Mouse (Mus musculus): ENCODE measurements around the gene Cyba. TPM values are rescaled to one million over a fixed set of nuclear protein-coding genes. Genes with fewer than 3 reads are reported as not detected.
A peak's percentile ranks its signal among the peaks of the same experiment; 100 is the strongest.

The Cyba gene
- total and polyA plus RNA-seq, 3 experiments, result 321 to 344 (median 338) TPM

DNA sequence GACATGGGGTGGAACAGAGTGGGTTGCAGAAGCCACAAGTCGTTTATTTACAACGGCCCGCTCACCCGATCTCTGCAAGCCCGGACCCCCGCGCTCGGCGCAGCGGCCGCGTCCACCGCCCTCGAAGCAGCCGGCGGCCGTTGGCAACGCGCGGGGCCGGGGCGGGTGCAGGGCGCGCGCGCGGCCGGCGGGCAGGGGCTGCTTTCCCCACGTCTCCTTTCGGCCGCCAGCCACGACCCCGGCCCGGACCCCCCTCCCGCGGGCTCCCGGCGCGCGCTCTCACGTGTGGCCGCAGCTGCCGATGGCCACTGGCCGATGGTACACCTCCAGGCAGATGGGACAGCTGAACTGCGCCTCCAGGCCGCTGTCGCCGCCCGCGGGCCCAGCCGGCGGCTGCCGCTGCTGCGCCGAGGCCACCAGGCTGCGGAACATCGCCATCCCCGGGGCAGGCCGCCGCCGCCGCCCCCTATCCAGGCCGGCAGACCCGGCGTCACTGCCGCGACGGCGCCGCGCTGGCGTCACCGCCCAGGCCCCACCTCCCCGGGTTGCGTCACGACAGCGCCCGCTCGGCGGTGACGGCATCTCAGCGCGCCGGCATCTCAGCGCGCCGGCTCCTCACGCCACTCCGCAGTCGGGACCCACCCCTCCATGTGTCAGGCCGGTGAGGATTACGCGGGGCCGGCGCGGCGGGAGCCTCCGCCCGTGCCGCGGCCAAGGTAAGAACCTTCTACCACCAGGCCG is 43.0 kb upstream of the Cyba start, which contains the start of the genes Rnf166 and Ctu2:
TSS of gene Rnf166 (minus strand) at position 485 of the 741 bp plus-strand sequence.
TSS of gene Ctu2 (plus strand) at position 564 of the 741 bp plus-strand sequence.
- DNase-seq (ENCODE audit: low read depth, low spot score), result peak; percentile 92
- Histone ChIP-seq H3K9ac (ENCODE audit: control insufficient read depth, low read depth, low read length, poor library complexity, severe bottlenecking) (peak within 1 kb of the TSS; percentile 92), H3K27ac (ENCODE audit: control insufficient read depth, low read depth, low read length) (peak within 1 kb of the TSS; percentile 69), H3K79me2 (ENCODE audit: control insufficient read depth, insufficient read depth, low read length, poor library complexity) (peaks cover 21% of the 10 kb centered on the region), H3K36me3 (ENCODE audit: control insufficient read depth in 1 of 2, insufficient read depth in 2 of 2, low read length in 2 of 2) (peaks cover 0 to 13% of the 10 kb centered on the region in 2 experiments; a peak in 3 of 4 replicates), H3K4me3 (ENCODE audit: control insufficient read depth in 1 of 2, insufficient read depth in 1 of 2, low read depth in 2 of 2, low read length in 2 of 2) (peak within 1 kb of the TSS; percentile 90 to 97), H3K9me3 (replicated peaks; ENCODE audit: insufficient read depth, low read length) (no peaks in the 10 kb centered on the region), H3K4me1 (ENCODE audit: control insufficient read depth in 1 of 2, insufficient read depth in 2 of 2, low read length in 2 of 2) (peaks cover 6 to 17% of the 10 kb centered on the region in 2 experiments), H3K27me3 (ENCODE audit: control insufficient read depth in 1 of 2, insufficient read depth in 2 of 2, low read length in 2 of 2) (no peaks in the 10 kb centered on the region)
- TF ChIP-seq ZC3H11A (IDR thresholded peaks at IDR 0.05; ENCODE audit: low read depth, low read length), result peak; percentile 47
- peak; percentile 37; the same call in 1 of the 2 replicates for TF ChIP-seq MAZ (IDR thresholded peaks at IDR 0.05; ENCODE audit: low read depth, low read length)
- peak; percentile 33; the same call in 1 of the 2 replicates for TF ChIP-seq ZMIZ1 (IDR thresholded peaks at IDR 0.05; ENCODE audit: low read depth, low read length)
- no peak for TF ChIP-seq EP300 (IDR thresholded peaks at IDR 0.05; ENCODE audit: low read depth in 1 of 2, low read length in 2 of 2)
- peak; percentile 48; the same call in 1 of the 2 replicates for TF ChIP-seq POLR2AphosphoS2 (IDR thresholded peaks at IDR 0.05; ENCODE audit: low read length)
- no peak for TF ChIP-seq SMC3 (IDR thresholded peaks at IDR 0.05; ENCODE audit: low read depth, low read length)
- TF ChIP-seq GABPA (IDR thresholded peaks at IDR 0.05; ENCODE audit: low read depth, low read length), result peak; percentile 76; the same call in 1 of the 2 replicates
- 0 out of 2 replicates have a peak, but pooled peaks have one; percentile 56 for TF ChIP-seq MEF2A (IDR thresholded peaks at IDR 0.05; ENCODE audit: extremely low read depth, insufficient replicate concordance, low read depth, low read length, poor library complexity, severe bottlenecking)
- no peak for TF ChIP-seq MYB (IDR thresholded peaks at IDR 0.05; ENCODE audit: low read depth, low read length)
- no peak for TF ChIP-seq ZKSCAN1 (IDR thresholded peaks at IDR 0.05; ENCODE audit: low read depth, low read length)
- no peak for TF ChIP-seq USF1 (IDR thresholded peaks at IDR 0.05; ENCODE audit: low read depth, low read length)
- no peak for TF ChIP-seq BHLHE40 (IDR thresholded peaks at IDR 0.05; ENCODE audit: borderline replicate concordance, low read depth, low read length)
- TF ChIP-seq E2F4 (IDR thresholded peaks at IDR 0.05; ENCODE audit: borderline replicate concordance, low read depth, low read length), result no peak
- TF ChIP-seq ZNF384 (IDR thresholded peaks at IDR 0.05; ENCODE audit: low read depth, low read length), result no peak
- no peak for TF ChIP-seq JUND (IDR thresholded peaks at IDR 0.05; ENCODE audit: low read depth, low read length)
- TF ChIP-seq CTCF (IDR thresholded peaks at IDR 0.05 in 2 of 3, conservative IDR thresholded peaks at IDR 0.05 in 1 of 3; ENCODE audit: control insufficient read depth in 1 of 3, insufficient read depth in 1 of 3, low read depth in 2 of 3, low read length in 3 of 3, poor library complexity in 1 of 3, severe bottlenecking in 1 of 3), result peak in 1 of 3 experiments; percentile 3; a peak in 1 of 6 replicates
- TF ChIP-seq NELFE (IDR thresholded peaks at IDR 0.05; ENCODE audit: low read depth, low read length), result peak; percentile 74
- no peak for TF ChIP-seq CHD2 (IDR thresholded peaks at IDR 0.05; ENCODE audit: low read length)
- no peak for TF ChIP-seq POLR2AphosphoS5 (IDR thresholded peaks at IDR 0.05; ENCODE audit: borderline replicate concordance, low read depth, low read length)
- TF ChIP-seq ETS1 (IDR thresholded peaks at IDR 0.05; ENCODE audit: low read depth, low read length), result peak; percentile 71; the same call in 1 of the 2 replicates
- no peak for TF ChIP-seq TAL1 (IDR thresholded peaks at IDR 0.05; ENCODE audit: low read length)
- peak; percentile 46; the same call in 1 of the 2 replicates for TF ChIP-seq MYC (IDR thresholded peaks at IDR 0.05; ENCODE audit: low read depth, low read length)
- TF ChIP-seq HCFC1 (IDR thresholded peaks at IDR 0.05; ENCODE audit: low read depth, low read length), result peak; percentile 91
- no peak for TF ChIP-seq MAFK (IDR thresholded peaks at IDR 0.05; ENCODE audit: borderline replicate concordance, low read depth, low read length)
- TF ChIP-seq NRF1 (IDR thresholded peaks at IDR 0.05; ENCODE audit: insufficient read depth, low read depth, low read length, poor library complexity, severe bottlenecking), result peak; percentile 56
- TF ChIP-seq SIN3A (IDR thresholded peaks at IDR 0.05; ENCODE audit: low read length), result peak; percentile 98
- peak; percentile 72 for TF ChIP-seq ELF1 (IDR thresholded peaks at IDR 0.05; ENCODE audit: low read depth, low read length)
- TF ChIP-seq TBP (IDR thresholded peaks at IDR 0.05; ENCODE audit: low read depth, low read length), result no peak
- no peak; the same call in 1 of the 2 replicates for TF ChIP-seq KAT2A (conservative IDR thresholded peaks at IDR 0.05; ENCODE audit: low read depth, low read length)
- peak; percentile 99 for TF ChIP-seq MXI1 (IDR thresholded peaks at IDR 0.05; ENCODE audit: low read depth, low read length)
- peak; percentile 83; the same call in 1 of the 2 replicates for TF ChIP-seq MAX (IDR thresholded peaks at IDR 0.05; ENCODE audit: low read length)
- no peak for TF ChIP-seq GATA1 (IDR thresholded peaks at IDR 0.05; ENCODE audit: low read depth, low read length)
- peak; percentile 59 for TF ChIP-seq TCF12 (IDR thresholded peaks at IDR 0.05; ENCODE audit: low read depth, low read length)
- TF ChIP-seq CHD1 (IDR thresholded peaks at IDR 0.05; ENCODE audit: low read depth, low read length), result no peak
- no peak for TF ChIP-seq RAD21 (IDR thresholded peaks at IDR 0.05; ENCODE audit: low read depth, low read length)

All from MEL (cell line).